Mouse (Mus musculus): Measurements from ENCODE around the gene Hmgn3.

GRCm38 (mm10) chr9:83083790-83084469 is 62.6 kb downstream of the Hmgn3 start:
- no peak for TF ChIP-seq POLR2A (IDR thresholded peaks at IDR 0.05; ENCODE audit: borderline replicate concordance, extremely low read depth, insufficient read depth, insufficient read length, poor library complexity, severe bottlenecking)
- no peak for TF ChIP-seq CTCF (IDR thresholded peaks at IDR 0.05; ENCODE audit: borderline replicate concordance, extremely low read depth, insufficient read depth, insufficient read length)
